ENCODE assay signal across 7 mouse cellular contexts in genomic region chr8:71675456-71676019, GRCm38 (mm10). TPM values are rescaled to one million over a fixed set of nuclear protein-coding genes. Genes with fewer than 3 reads are reported as not detected.
DNase-seq lines count a peak whose midpoint lies in the region; ATAC-seq lines count a peak whose summit lies in the region.

No protein-coding gene starts in this region.

- H3K9me3 ChIP-seq in lung, embryonic 15.5 days, result no peaks in the 10 kb centered on the region
- no peaks in the 10 kb centered on the region for H3K9me3 ChIP-seq in forebrain, embryonic 11.5 days (ENCODE audit: control insufficient read depth, low read length)
- H3K9me3 ChIP-seq in intestine, embryonic 16.5 days (ENCODE audit: control insufficient read depth, low read length), result no peaks in the 10 kb centered on the region
- H3K9me3 ChIP-seq in neural tube, embryonic 14.5 days (ENCODE audit: control insufficient read depth, low read length), result no peaks in the 10 kb centered on the region

- no peaks in the 10 kb centered on the region for H3K36me3 ChIP-seq in lung, embryonic 15.5 days
- no peaks in the 10 kb centered on the region for H3K36me3 ChIP-seq in forebrain, embryonic 11.5 days (ENCODE audit: control insufficient read depth, insufficient read depth, low read length)
- no peaks in the 10 kb centered on the region for H3K36me3 ChIP-seq in intestine, embryonic 16.5 days (ENCODE audit: control insufficient read depth, insufficient read depth, low read length)
- H3K36me3 ChIP-seq in neural tube, embryonic 14.5 days (ENCODE audit: control insufficient read depth, insufficient read depth, low read length), result no peaks in the 10 kb centered on the region

- ATAC-seq in lung, embryonic 15.5 days (ENCODE audit: borderline replicate concordance, extremely low read depth, low FRiP score, low TSS enrichment), result no peak
- no peak for ATAC-seq in forebrain, embryonic 11.5 days (replicated peaks; ENCODE audit: low FRiP score)
- no peak for ATAC-seq in intestine, embryonic 16.5 days
- no peak for ATAC-seq in neural tube, embryonic 14.5 days (ENCODE audit: low read depth)

- peaks cover 40% of the 10 kb centered on the region for H3K27me3 ChIP-seq in lung, embryonic 15.5 days
- peaks cover 47% of the 10 kb centered on the region for H3K27me3 ChIP-seq in forebrain, embryonic 11.5 days (ENCODE audit: control insufficient read depth, insufficient read depth, low read length)
- H3K27me3 ChIP-seq in intestine, embryonic 16.5 days (replicated peaks; ENCODE audit: control insufficient read depth, insufficient read depth, low read length), result peaks cover 10% of the 10 kb centered on the region
- H3K27me3 ChIP-seq in neural tube, embryonic 14.5 days (ENCODE audit: control insufficient read depth, insufficient read depth, low read length), result peaks cover 27% of the 10 kb centered on the region

- no peak for DNase-seq in lung, postnatal 36 days
- no peak for DNase-seq in forebrain, embryonic 11.5 days (ENCODE audit: low spot score)
- DNase-seq in frontal cortex, postnatal 14 days (ENCODE audit: low spot score in 2 of 2), result no peak
- no peak for DNase-seq in yolk sac, embryonic 10.5 days (ENCODE audit: low spot score)

- H3K9ac ChIP-seq in lung, embryonic 15.5 days, result no peak overlapping the region
- H3K9ac ChIP-seq in forebrain, embryonic 11.5 days (ENCODE audit: low read length), result no peak overlapping the region; the same call in 1 of the 2 replicates
- H3K9ac ChIP-seq in intestine, embryonic 16.5 days (ENCODE audit: low read depth, low read length), result peak overlapping the region; percentile 88
- peak overlapping the region; percentile 73 for H3K9ac ChIP-seq in neural tube, embryonic 14.5 days (replicated peaks; ENCODE audit: low read depth, low read length)

- WGBS in lung, embryonic 15.5 days, result 37% methylated on average over 9 of the region's 9 CpGs
- 29% methylated on average over 9 of the region's 9 CpGs for WGBS in forebrain, embryonic 11.5 days
- 37% methylated on average over 9 of the region's 9 CpGs for WGBS in intestine, embryonic 16.5 days
- WGBS in neural tube, embryonic 14.5 days, result 27% methylated on average over 9 of the region's 9 CpGs

- H3K27ac ChIP-seq in lung, embryonic 15.5 days, result no peak overlapping the region
- no peak overlapping the region for H3K27ac ChIP-seq in forebrain, embryonic 11.5 days (ENCODE audit: low read depth, low read length)
- peak overlapping the region; percentile 87 for H3K27ac ChIP-seq in intestine, embryonic 16.5 days (ENCODE audit: low read length)
- no peak overlapping the region for H3K27ac ChIP-seq in neural tube, embryonic 14.5 days (ENCODE audit: low read depth, low read length)

- peak overlapping the region; percentile 79 for H3K4me2 ChIP-seq in lung, embryonic 15.5 days
- no peak overlapping the region; the same call in 1 of the 2 replicates for H3K4me2 ChIP-seq in forebrain, embryonic 11.5 days (ENCODE audit: low read depth, low read length, severe bottlenecking)
- peak overlapping the region; percentile 84 for H3K4me2 ChIP-seq in intestine, embryonic 16.5 days (ENCODE audit: low read depth, low read length)
- H3K4me2 ChIP-seq in neural tube, embryonic 14.5 days (ENCODE audit: low read depth, low read length), result peak overlapping the region; percentile 78

- peak overlapping the region; percentile 59; the same call in 1 of the 2 replicates for H3K4me3 ChIP-seq in lung, embryonic 15.5 days
- H3K4me3 ChIP-seq in forebrain, embryonic 11.5 days (ENCODE audit: low read depth, low read length), result peak overlapping the region; percentile 59; the same call in 1 of the 2 replicates
- H3K4me3 ChIP-seq in intestine, embryonic 16.5 days (ENCODE audit: low read length), result peak overlapping the region; percentile 79
- H3K4me3 ChIP-seq in neural tube, embryonic 14.5 days (ENCODE audit: low read depth, low read length), result peak overlapping the region; percentile 63

- peaks cover 36% of the 10 kb centered on the region for H3K4me1 ChIP-seq in lung, embryonic 15.5 days
- H3K4me1 ChIP-seq in forebrain, embryonic 11.5 days (replicated peaks; ENCODE audit: control insufficient read depth, insufficient read depth, low read length), result peaks cover 8% of the 10 kb centered on the region; the same call in 1 of the 2 replicates
- peaks cover 32% of the 10 kb centered on the region for H3K4me1 ChIP-seq in intestine, embryonic 16.5 days (ENCODE audit: control insufficient read depth, insufficient read depth, low read length)
- peaks cover 6% of the 10 kb centered on the region; the same call in 1 of the 2 replicates for H3K4me1 ChIP-seq in neural tube, embryonic 14.5 days (ENCODE audit: control insufficient read depth, insufficient read depth, low read length)

RNA-seq across cellular contexts. Expression of gene Jak3, which starts 0.6 kb away (rescaled TPM):
- polyA plus RNA-seq in lung, embryonic 15.5 days (2015; fragmentation: Nextera tagmentation; extraction: Ambion mirVana), result 9.9 TPM in 2 replicates
- polyA plus RNA-seq in forebrain, embryonic 11.5 days (2014; fragmentation: Nextera tagmentation; extraction: Ambion mirVana), result 2.3 TPM in 2 replicates
- polyA plus RNA-seq in intestine, embryonic 16.5 days (2015; fragmentation: Nextera tagmentation; extraction: Ambion mirVana), result 11.5 and 13.5 TPM in 2 replicates
- polyA plus RNA-seq in neural tube, embryonic 14.5 days (2014; fragmentation: Nextera tagmentation; extraction: Ambion mirVana), result 2.8 and 4.1 TPM in 2 replicates

RNA-seq across cellular contexts. Expression of gene Unc13a, which starts 4.0 kb away (rescaled TPM):
- 0.66 and 0.81 TPM in 2 replicates for polyA plus RNA-seq in lung, embryonic 15.5 days (2015; fragmentation: Nextera tagmentation; extraction: Ambion mirVana)
- polyA plus RNA-seq in forebrain, embryonic 11.5 days (2014; fragmentation: Nextera tagmentation; extraction: Ambion mirVana), result 6.5 and 6.6 TPM in 2 replicates
- 0.98 and 1.2 TPM in 2 replicates for polyA plus RNA-seq in intestine, embryonic 16.5 days (2015; fragmentation: Nextera tagmentation; extraction: Ambion mirVana)
- 17.8 and 20.6 TPM in 2 replicates for polyA plus RNA-seq in neural tube, embryonic 14.5 days (2014; fragmentation: Nextera tagmentation; extraction: Ambion mirVana)

RNA-seq across cellular contexts. Expression of gene Insl3, which starts 13.5 kb away (rescaled TPM):
- 0.63 and 1.3 TPM in 2 replicates for polyA plus RNA-seq in lung, embryonic 15.5 days (2015; fragmentation: Nextera tagmentation; extraction: Ambion mirVana)
- not detected in 2 replicates for polyA plus RNA-seq in forebrain, embryonic 11.5 days (2014; fragmentation: Nextera tagmentation; extraction: Ambion mirVana)
- 2.4 and 2.5 TPM in 2 replicates for polyA plus RNA-seq in intestine, embryonic 16.5 days (2015; fragmentation: Nextera tagmentation; extraction: Ambion mirVana)
- 0.55 and 1.0 TPM in 2 replicates for polyA plus RNA-seq in neural tube, embryonic 14.5 days (2014; fragmentation: Nextera tagmentation; extraction: Ambion mirVana)

RNA-seq across cellular contexts. Expression of gene B3gnt3, which starts 26.1 kb away (rescaled TPM):
- 3.3 and 3.6 TPM in 2 replicates for polyA plus RNA-seq in lung, embryonic 15.5 days (2015; fragmentation: Nextera tagmentation; extraction: Ambion mirVana)
- polyA plus RNA-seq in forebrain, embryonic 11.5 days (2014; fragmentation: Nextera tagmentation; extraction: Ambion mirVana), result 0.51 and 0.64 TPM in 2 replicates
- 19.2 and 20.9 TPM in 2 replicates for polyA plus RNA-seq in intestine, embryonic 16.5 days (2015; fragmentation: Nextera tagmentation; extraction: Ambion mirVana)
- 0.11 and 0.53 TPM in 2 replicates for polyA plus RNA-seq in neural tube, embryonic 14.5 days (2014; fragmentation: Nextera tagmentation; extraction: Ambion mirVana)

RNA-seq across cellular contexts. Expression of gene Fcho1, which starts 50.0 kb away (rescaled TPM):
- 4.8 and 7.6 TPM in 2 replicates for polyA plus RNA-seq in lung, embryonic 15.5 days (2015; fragmentation: Nextera tagmentation; extraction: Ambion mirVana)
- 21.3 and 23.2 TPM in 2 replicates for polyA plus RNA-seq in forebrain, embryonic 11.5 days (2014; fragmentation: Nextera tagmentation; extraction: Ambion mirVana)
- 5.0 and 6.4 TPM in 2 replicates for polyA plus RNA-seq in intestine, embryonic 16.5 days (2015; fragmentation: Nextera tagmentation; extraction: Ambion mirVana)
- polyA plus RNA-seq in neural tube, embryonic 14.5 days (2014; fragmentation: Nextera tagmentation; extraction: Ambion mirVana), result 49.1 and 62.7 TPM in 2 replicates

Comparison
In these comparisons a context has a peak if more than half of its experiments do, and no peak if none do; other contexts are left out.
1. H3K9ac ChIP-seq: peak in intestine, embryonic 16.5 days (single experiment) and neural tube, embryonic 14.5 days (single experiment); none in lung, embryonic 15.5 days (single experiment) and forebrain, embryonic 11.5 days (single experiment).
2. Peak in every context shown above with its lines, with median percentiles within 50 percentile points of each other: H3K4me3 ChIP-seq.